Mouse (Mus musculus): ENCODE data around the gene Thsd7b.

GRCm38 (mm10) chr1:129712706-129713105, 439.6 kb downstream of the Thsd7b start:
- TF ChIP-seq CTCF (IDR thresholded peaks at IDR 0.05; ENCODE audit: control insufficient read depth, insufficient read depth, low read length) = no peak
- no peak for TF ChIP-seq POLR2A (IDR thresholded peaks at IDR 0.05; ENCODE audit: borderline replicate concordance, control insufficient read depth, low read depth, low read length)

All from bone marrow, adult 2 months (tissue).